Mouse (Mus musculus) erythroblast, embryonic 14.5 days (primary cell): ENCODE data around the gene Klf11. TPM values are rescaled to one million over a fixed set of nuclear protein-coding genes. Genes with fewer than 3 reads are reported as not detected.
A peak's percentile ranks its signal among the peaks of the same experiment; 100 is the strongest.

Source experiments
- H3K27me3 ChIP-seq: 2 replicates; pipeline ENCODE4 v1.6.1; 2012; ENCODE audit warnings: inconsistent platforms; ENCODE audit not compliant: control insufficient read depth
- H3K36me3 ChIP-seq: 2 replicates; pipeline ENCODE4 v1.6.1; 2012; ENCODE audit warnings: mild to moderate bottlenecking, inconsistent platforms; ENCODE audit not compliant: control insufficient read depth
- H3K4me1 ChIP-seq: 2 replicates; pipeline ENCODE4 v1.6.1; 2012; ENCODE audit warnings: inconsistent platforms; ENCODE audit not compliant: control insufficient read depth
- H3K4me3 ChIP-seq: replicated peaks from 2 replicates; pipeline ENCODE3; 2012; ENCODE audit warnings: moderate library complexity, mild to moderate bottlenecking, inconsistent platforms
- H3K9me3 ChIP-seq: 2 replicates; pipeline ENCODE4 v1.6.1; 2012; ENCODE audit warnings: low read length, inconsistent platforms, mixed read lengths; ENCODE audit not compliant: control insufficient read depth
- GATA1 ChIP-seq: IDR thresholded peaks from 2 replicates; pipeline ENCODE4 v1.6.1; 2012; ENCODE audit warnings: low read length, inconsistent platforms, mixed read lengths
- TAL1 ChIP-seq: IDR thresholded peaks from 3 replicates; pipeline ENCODE4 v1.6.1; 2012; ENCODE audit warnings: low read length, inconsistent platforms, mixed read lengths
- polyA plus RNA-seq: library from polyadenylated mRNA; stranded (reverse); fragments of >175 nt; gene quantifications from 2 replicates; pipeline ENCODE4 v1.2.3, GENCODE M21; 2012

The Klf11 gene
- polyA plus RNA-seq, 1 experiment: 13.7 TPM

GRCm38 (mm10) chr12:24648094-24648493 lies 3.0 kb upstream of the Klf11 start:
- no peaks in the 10 kb centered on the region for H3K27me3 ChIP-seq
- H3K4me3 ChIP-seq: no peak overlapping the region
- H3K4me1 ChIP-seq: peaks cover 93% of the 10 kb centered on the region
- H3K9me3 ChIP-seq: no peaks in the 10 kb centered on the region
- H3K36me3 ChIP-seq: peaks cover 10% of the 10 kb centered on the region
- no peak for TF ChIP-seq TAL1
- TF ChIP-seq GATA1: no peak

GRCm38 (mm10) chr12:24650415-24651062 lies 535 bp upstream of the Klf11 start:
- H3K36me3 ChIP-seq: peaks cover 31% of the 10 kb centered on the region
- H3K27me3 ChIP-seq: no peaks in the 10 kb centered on the region
- H3K9me3 ChIP-seq: no peaks in the 10 kb centered on the region
- TF ChIP-seq GATA1 (no peak), TAL1 (no peak)
- peak overlapping the region; percentile 93 for H3K4me3 ChIP-seq
- peaks cover 92% of the 10 kb centered on the region for H3K4me1 ChIP-seq

GRCm38 (mm10) chr12:24651642-24652342 lies 718 bp downstream of the Klf11 start:
- Histone ChIP-seq H3K9me3 (no peaks in the 10 kb centered on the region), H3K4me3 (peak overlapping the region; percentile 93), H3K36me3 (peaks cover 44% of the 10 kb centered on the region), H3K27me3 (no peaks in the 10 kb centered on the region), H3K4me1 (peaks cover 93% of the 10 kb centered on the region)
- TF ChIP-seq TAL1 (peak; percentile 48; the same call in 2 of the 3 replicates), GATA1 (0 out of 2 replicates have a peak, but pooled peaks have one; percentile 28)

GRCm38 (mm10) chr12:24654065-24654862 lies 3.2 kb downstream of the Klf11 start:
- Histone ChIP-seq H3K4me1 (peaks cover 94% of the 10 kb centered on the region), H3K4me3 (no peak overlapping the region), H3K27me3 (no peaks in the 10 kb centered on the region), H3K36me3 (peaks cover 69% of the 10 kb centered on the region), H3K9me3 (no peaks in the 10 kb centered on the region)
- TF ChIP-seq TAL1: no peak
- no peak for TF ChIP-seq GATA1

GRCm38 (mm10) chr12:24656436-24656835 lies 5.4 kb downstream of the Klf11 start:
- no peak overlapping the region for H3K4me3 ChIP-seq
- TF ChIP-seq GATA1: no peak

GRCm38 (mm10) chr12:24658998-24659397 lies 7.9 kb downstream of the Klf11 start:
- H3K9me3 ChIP-seq: no peaks in the 10 kb centered on the region
- no peak overlapping the region for H3K4me3 ChIP-seq
- peaks cover 94% of the 10 kb centered on the region for H3K36me3 ChIP-seq
- peaks cover 58% of the 10 kb centered on the region for H3K4me1 ChIP-seq
- H3K27me3 ChIP-seq: no peaks in the 10 kb centered on the region
- TF ChIP-seq TAL1: no peak
- TF ChIP-seq GATA1: no peak

More at GRCm38 (mm10) chr12:24656436-24656835, 5.4 kb downstream of the Klf11 start:
- Histone ChIP-seq H3K4me1 (peaks cover 82% of the 10 kb centered on the region), H3K27me3 (no peaks in the 10 kb centered on the region), H3K9me3 (no peaks in the 10 kb centered on the region), H3K36me3 (peaks cover 89% of the 10 kb centered on the region)

- TF ChIP-seq GATA1 (no peak), TAL1 (no peak)
- H3K4me1 ChIP-seq: peaks cover 49% of the 10 kb centered on the region
- H3K27me3 ChIP-seq: no peaks in the 10 kb centered on the region
- H3K9me3 ChIP-seq: no peaks in the 10 kb centered on the region
- H3K4me3 ChIP-seq: no peak overlapping the region
- peaks cover 89% of the 10 kb centered on the region for H3K36me3 ChIP-seq
Observed at GRCm38 (mm10) chr12:24659923-24660322, 8.8 kb downstream of the Klf11 start.

- peaks cover 37% of the 10 kb centered on the region for H3K4me1 ChIP-seq
- peaks cover 77% of the 10 kb centered on the region for H3K36me3 ChIP-seq
- TF ChIP-seq TAL1 (no peak), GATA1 (no peak)
- H3K4me3 ChIP-seq: no peak overlapping the region
- H3K27me3 ChIP-seq: no peaks in the 10 kb centered on the region
- H3K9me3 ChIP-seq: no peaks in the 10 kb centered on the region
Observed at GRCm38 (mm10) chr12:24661100-24661499, 10.0 kb downstream of the Klf11 start.

GRCm38 (mm10) chr12:24662131-24662530 lies 11.1 kb downstream of the Klf11 start:
- Histone ChIP-seq H3K27me3 (no peaks in the 10 kb centered on the region), H3K4me1 (peaks cover 28% of the 10 kb centered on the region), H3K36me3 (peaks cover 67% of the 10 kb centered on the region), H3K9me3 (no peaks in the 10 kb centered on the region), H3K4me3 (no peak overlapping the region)
- TF ChIP-seq GATA1: no peak
- TF ChIP-seq TAL1: no peak
